Mouse (Mus musculus) small intestine, adult 2 months (tissue): ENCODE results near the gene Tchh.

Experiments used
- CTCF ChIP-seq: fragments of 200-500 bp; IDR thresholded peaks from 2 replicates; pipeline ENCODE4 v1.5.1; 2012; ENCODE audit warnings: low read depth, mild to moderate bottlenecking, control low read depth, inconsistent platforms, low read length, moderate library complexity, mixed read lengths; ENCODE audit not compliant: insufficient replicate concordance, insufficient read length; ENCODE audit errors: extremely low read depth
- POLR2A ChIP-seq: fragments of 200-500 bp; IDR thresholded peaks from 2 replicates; pipeline ENCODE4 v1.6.1; 2012; ENCODE audit warnings: low read depth, mild to moderate bottlenecking, control low read depth, inconsistent platforms, low read length, moderate library complexity

DNA sequence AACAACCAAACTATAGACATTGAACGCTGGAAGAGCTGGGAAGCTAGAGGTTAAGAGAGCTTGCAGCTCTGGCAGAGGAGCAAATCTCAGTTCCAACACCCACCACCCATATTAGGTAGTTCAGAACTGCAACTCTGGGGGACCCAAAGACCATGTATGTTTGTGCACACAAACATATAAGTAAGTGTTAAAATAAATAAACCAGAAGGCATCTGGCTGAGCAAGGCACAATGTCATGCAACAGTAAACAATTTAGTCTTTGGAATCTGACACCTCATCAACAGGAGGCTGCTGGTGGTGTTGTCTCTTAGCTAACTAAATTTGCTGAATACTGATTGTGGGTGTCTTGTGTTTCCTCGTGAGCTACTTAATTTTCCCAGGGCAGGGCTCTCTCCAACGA lies 24.4 kb downstream of the Tchh start:
- TF ChIP-seq CTCF (no peak), POLR2A (no peak)
